Mouse (Mus musculus): ENCODE results near the gene Mansc1.

DNA sequence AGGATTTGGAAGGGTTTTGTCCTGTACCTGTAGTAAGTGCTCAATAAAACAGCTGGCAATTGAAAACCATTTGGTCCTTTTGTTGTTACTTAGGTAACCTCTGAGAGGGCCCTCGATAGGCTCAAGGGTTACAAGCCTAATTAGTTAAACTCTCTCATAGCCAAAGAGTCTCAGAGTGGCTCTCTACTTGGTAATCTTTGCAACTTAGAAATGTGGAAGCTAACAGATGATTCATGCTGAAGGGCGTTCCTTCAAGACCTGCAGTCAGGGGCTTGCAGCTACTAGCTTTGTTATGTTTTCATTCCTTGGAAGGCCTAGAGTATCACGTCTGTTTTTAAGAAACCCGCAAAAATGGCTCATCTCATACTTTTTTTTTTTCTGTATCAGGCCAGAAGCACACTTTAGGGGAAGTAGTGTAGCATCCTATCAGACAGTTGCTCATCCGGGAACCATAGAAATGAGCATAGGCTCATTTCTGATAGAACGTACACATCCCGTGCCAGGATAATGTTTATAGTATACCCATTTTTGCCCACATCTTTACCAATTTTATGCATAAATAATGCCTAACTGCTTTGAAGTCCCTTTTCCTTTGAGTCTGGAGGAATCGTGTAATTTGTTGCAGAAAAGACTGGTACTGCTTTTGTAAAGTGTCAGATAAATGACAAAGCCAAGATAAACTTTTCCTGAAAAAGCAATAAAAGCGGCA lies 9.6 kb upstream of the Mansc1 start:
- TF ChIP-seq CTCF (IDR thresholded peaks at IDR 0.05; ENCODE audit: control insufficient read depth, insufficient read depth, insufficient replicate concordance, low read depth, low read length) (no peak), POLR2A (IDR thresholded peaks at IDR 0.05; ENCODE audit: control insufficient read depth, low read depth, low read length) (no peak)

Data from testis, adult 2 months (tissue).